Mouse (Mus musculus) bone marrow, adult 2 months (tissue): ENCODE data around the gene Hes1. TPM values are rescaled to one million over a fixed set of nuclear protein-coding genes. Genes with fewer than 3 reads are reported as not detected.

ENCODE experiments used
- H3K27ac ChIP-seq: fragments of 200-500 bp; 2 replicates; pipeline ENCODE4 v1.5.1; 2012; ENCODE audit warnings: low read depth, mild to moderate bottlenecking, control low read depth, inconsistent platforms, low read length; ENCODE audit not compliant: control insufficient read depth, poor library complexity, insufficient read depth
- H3K4me1 ChIP-seq: fragments of 200-500 bp; 2 replicates; pipeline ENCODE4 v1.6.1; 2011; ENCODE audit warnings: low read length; ENCODE audit not compliant: control insufficient read depth, insufficient read depth
- H3K4me3 ChIP-seq: fragments of 200-500 bp; replicated peaks from 2 replicates; pipeline ENCODE3; 2011; ENCODE audit warnings: mild to moderate bottlenecking, low read depth, low read length, control low read depth; ENCODE audit not compliant: control insufficient read depth
- CTCF ChIP-seq: fragments of 200-500 bp; IDR thresholded peaks from 2 replicates; pipeline ENCODE4 v1.5.1; 2011; ENCODE audit warnings: low read length, control low read depth; ENCODE audit not compliant: control insufficient read depth, insufficient read depth
- POLR2A ChIP-seq: fragments of 200-500 bp; IDR thresholded peaks from 2 replicates; pipeline ENCODE4 v1.6.1; 2011; ENCODE audit warnings: low read depth, mild to moderate bottlenecking, control low read depth, low read length, borderline replicate concordance; ENCODE audit not compliant: control insufficient read depth
- WGBS: fragments of 180-500 bp; shearing (Covaris S2); methylation state at CpG from one replicate; pipeline ENCODE4 v1.1.7; 2018; 5-methylcytosine and 5-hydroxymethylcytosine counted together
- polyA plus RNA-seq: library from polyadenylated mRNA; stranded (reverse); fragments of >200 nt; gene quantifications from 2 replicates; pipeline ENCODE4 v1.2.4, GENCODE M21; 2011; ENCODE audit warnings: low replicate concordance; ENCODE audit not compliant: missing spikeins, insufficient read depth, insufficient read length

Hes1 gene
- 1.1 and 12.4 TPM in 2 replicates for polyA plus RNA-seq

DNA sequence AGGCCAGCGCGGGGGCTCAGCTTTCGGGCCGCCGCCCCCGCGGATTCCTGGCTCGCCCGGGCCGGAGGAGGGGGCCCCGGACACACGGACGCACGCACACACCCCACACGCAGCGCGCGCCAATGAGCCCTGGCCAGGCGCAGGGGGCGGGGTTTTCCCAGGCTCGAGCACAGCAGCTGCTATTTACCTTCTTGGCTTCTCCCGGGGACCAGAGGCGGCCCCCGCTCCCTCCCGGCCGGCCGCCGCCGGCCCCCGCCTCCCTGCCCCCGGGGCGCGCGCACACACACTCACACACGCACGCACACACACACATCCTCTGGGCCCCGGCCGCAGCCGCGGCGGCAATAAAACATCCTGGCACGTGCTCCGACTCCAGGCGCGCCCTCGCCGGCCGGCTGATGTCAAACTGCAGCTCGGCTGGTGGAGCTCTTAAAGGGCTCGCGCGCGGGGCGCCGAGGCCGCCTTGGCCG lies at the start of gene Hes1:
Gene Hes1 (plus strand): TSS at position 401 of the 470 bp plus-strand sequence.
- Histone ChIP-seq H3K4me3 (peak within 1 kb of the TSS; percentile 55), H3K27ac (peak within 1 kb of the TSS; percentile 66), H3K4me1 (no peaks in the 10 kb centered on the region; the same call in none of the 2 replicates)
- TF ChIP-seq POLR2A: no peak
- no peak for TF ChIP-seq CTCF
- under 1% methylated on average over 57 of the region's 57 CpGs for WGBS

- H3K27ac ChIP-seq: no peak overlapping the region
- WGBS: 51% methylated on average over 3 of the region's 3 CpGs
- H3K4me1 ChIP-seq: no peaks in the 10 kb centered on the region; the same call in none of the 2 replicates
- H3K4me3 ChIP-seq: no peak overlapping the region
- TF ChIP-seq CTCF (no peak), POLR2A (no peak)
These were observed 48.1 kb upstream of the Hes1 start for GRCm38 (mm10) chr16:30016064-30016463.

- Histone ChIP-seq H3K4me1 (peaks cover 13% of the 10 kb centered on the region), H3K27ac (no peak overlapping the region), H3K4me3 (no peak overlapping the region)
- TF ChIP-seq POLR2A: no peak
- no peak for TF ChIP-seq CTCF
- WGBS: 80% methylated on average over 13 of the region's 13 CpGs
These were observed 44.1 kb upstream of the Hes1 start for GRCm38 (mm10) chr16:30020124-30020523.

- Histone ChIP-seq H3K4me3 (no peak overlapping the region), H3K4me1 (peaks cover 13% of the 10 kb centered on the region), H3K27ac (no peak overlapping the region)
- 63% methylated on average over 6 of the region's 6 CpGs for WGBS
- no peak for TF ChIP-seq POLR2A
- TF ChIP-seq CTCF: no peak
These were observed 41.8 kb upstream of the Hes1 start for GRCm38 (mm10) chr16:30022352-30022751.

- 37% methylated on average over 16 of the region's 16 CpGs for WGBS
- no peak for TF ChIP-seq POLR2A
- no peak for TF ChIP-seq CTCF
- Histone ChIP-seq H3K4me3 (no peak overlapping the region), H3K27ac (peak overlapping the region; percentile 7; the same call in 1 of the 2 replicates), H3K4me1 (peaks cover 13% of the 10 kb centered on the region)
These were observed 41.0 kb upstream of the Hes1 start for GRCm38 (mm10) chr16:30022890-30023797.

DNA sequence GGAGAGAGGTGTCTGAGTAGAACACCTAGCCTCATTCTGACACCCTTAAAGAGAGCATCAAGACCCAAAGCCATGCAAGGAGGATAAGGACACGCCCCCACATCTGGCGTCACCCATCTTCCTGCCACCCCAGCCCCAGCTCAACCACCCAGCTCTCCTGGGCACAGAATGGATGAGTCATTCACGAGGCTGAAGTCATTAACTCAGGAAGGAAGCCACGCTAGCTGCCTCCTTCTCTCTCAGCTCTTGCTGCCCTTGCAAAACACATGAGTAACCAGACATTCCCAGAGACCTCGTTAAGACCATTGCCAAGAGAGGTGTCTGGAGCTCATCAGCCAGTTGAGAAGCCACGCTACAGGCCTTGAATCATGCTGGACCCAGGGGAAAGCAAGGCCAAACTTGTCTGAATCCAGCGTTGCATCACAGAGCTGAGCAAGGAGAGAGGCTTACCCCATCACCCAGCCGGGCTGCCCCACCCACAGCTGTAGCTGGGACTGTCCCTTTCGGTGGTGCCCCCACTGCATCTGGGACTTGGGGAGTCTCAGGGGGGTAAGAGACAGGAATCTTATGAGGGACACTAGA lies 39.4 kb upstream of the Hes1 start:
- WGBS: 3% methylated on average over 9 of the region's 9 CpGs
- Histone ChIP-seq H3K27ac (peak overlapping the region; percentile 28), H3K4me3 (no peak overlapping the region)

GRCm38 (mm10) chr16:30028184-30028583 lies 36.0 kb upstream of the Hes1 start:
- H3K4me1 ChIP-seq: peaks cover 7% of the 10 kb centered on the region
- no peak overlapping the region for H3K27ac ChIP-seq
- 85% methylated on average over 6 of the region's 6 CpGs for WGBS
- TF ChIP-seq CTCF (no peak), POLR2A (no peak)
- no peak overlapping the region for H3K4me3 ChIP-seq

More for the DNA sequence above, 39.4 kb upstream of the Hes1 start:
- no peak for TF ChIP-seq POLR2A
- H3K4me1 ChIP-seq: peaks cover 13% of the 10 kb centered on the region
